Mouse (Mus musculus): ENCODE data around the gene Npc2. TPM values are rescaled to one million over a fixed set of nuclear protein-coding genes. Genes with fewer than 3 reads are reported as not detected.

The Npc2 gene
- polyA plus RNA-seq, 1 experiment = 140 TPM

GRCm38 (mm10) chr12:84714578-84714977 is 58.4 kb downstream of the Npc2 start:
- Histone ChIP-seq H3K4me1 (ENCODE audit: control insufficient read depth, insufficient read depth, insufficient read length) (no peaks in the 10 kb centered on the region), H3K4me3 (ENCODE audit: extremely low read depth, insufficient read depth, insufficient read length) (no peak overlapping the region), H3K36me3 (ENCODE audit: control insufficient read depth, insufficient read depth, low read length) (no peaks in the 10 kb centered on the region), H3K27ac (ENCODE audit: insufficient read depth, low read length) (no peak overlapping the region), H3K27me3 (ENCODE audit: control insufficient read depth, insufficient read depth, low read length) (no peaks in the 10 kb centered on the region)
- DNase-seq (ENCODE audit: low read depth in 1 of 2, low spot score in 2 of 2) = no peak
- TF ChIP-seq POLR2A (IDR thresholded peaks at IDR 0.05; ENCODE audit: low read depth, low read length) (no peak), CTCF (IDR thresholded peaks at IDR 0.05; ENCODE audit: extremely low read depth, insufficient read depth, insufficient read length, insufficient replicate concordance) (no peak)
- WGBS = 85% methylated on average over 6 of the region's 6 CpGs

- WGBS = 21% methylated on average over 14 of the region's 14 CpGs
- Histone ChIP-seq H3K4me3 (ENCODE audit: extremely low read depth, insufficient read depth, insufficient read length) (no peak overlapping the region), H3K27me3 (ENCODE audit: control insufficient read depth, insufficient read depth, low read length) (no peaks in the 10 kb centered on the region), H3K27ac (ENCODE audit: insufficient read depth, low read length) (no peak overlapping the region), H3K36me3 (ENCODE audit: control insufficient read depth, insufficient read depth, low read length) (no peaks in the 10 kb centered on the region), H3K4me1 (ENCODE audit: control insufficient read depth, insufficient read depth, insufficient read length) (no peaks in the 10 kb centered on the region)
- no peak for DNase-seq (ENCODE audit: low read depth in 1 of 2, low spot score in 2 of 2)
- TF ChIP-seq CTCF (IDR thresholded peaks at IDR 0.05; ENCODE audit: extremely low read depth, insufficient read depth, insufficient read length, insufficient replicate concordance) = no peak
- TF ChIP-seq POLR2A (IDR thresholded peaks at IDR 0.05; ENCODE audit: low read depth, low read length) = no peak
Observed at GRCm38 (mm10) chr12:84709842-84710439, 63.0 kb downstream of the Npc2 start.

- 92% methylated on average over 4 of the region's 4 CpGs for WGBS
- no peak for DNase-seq (ENCODE audit: low read depth in 1 of 2, low spot score in 2 of 2)
- TF ChIP-seq CTCF (IDR thresholded peaks at IDR 0.05; ENCODE audit: extremely low read depth, insufficient read depth, insufficient read length, insufficient replicate concordance) (no peak), POLR2A (IDR thresholded peaks at IDR 0.05; ENCODE audit: low read depth, low read length) (no peak)
Observed at GRCm38 (mm10) chr12:84707804-84708203, 65.1 kb downstream of the Npc2 start.

GRCm38 (mm10) chr12:84706886-84707285 is 66.1 kb downstream of the Npc2 start:
- Histone ChIP-seq H3K4me3 (ENCODE audit: extremely low read depth, insufficient read depth, insufficient read length) (no peak overlapping the region), H3K4me1 (ENCODE audit: control insufficient read depth, insufficient read depth, insufficient read length) (no peaks in the 10 kb centered on the region), H3K36me3 (ENCODE audit: control insufficient read depth, insufficient read depth, low read length) (no peaks in the 10 kb centered on the region), H3K27me3 (ENCODE audit: control insufficient read depth, insufficient read depth, low read length) (no peaks in the 10 kb centered on the region), H3K27ac (ENCODE audit: insufficient read depth, low read length) (no peak overlapping the region)
- no peak for TF ChIP-seq CTCF (IDR thresholded peaks at IDR 0.05; ENCODE audit: extremely low read depth, insufficient read depth, insufficient read length, insufficient replicate concordance)
- TF ChIP-seq POLR2A (IDR thresholded peaks at IDR 0.05; ENCODE audit: low read depth, low read length) = no peak
- WGBS = 81% methylated on average over 4 of the region's 4 CpGs
- DNase-seq (ENCODE audit: low read depth in 1 of 2, low spot score in 2 of 2) = no peak

More at GRCm38 (mm10) chr12:84707804-84708203, 65.1 kb downstream of the Npc2 start:
- Histone ChIP-seq H3K4me1 (ENCODE audit: control insufficient read depth, insufficient read depth, insufficient read length) (no peaks in the 10 kb centered on the region), H3K36me3 (ENCODE audit: control insufficient read depth, insufficient read depth, low read length) (no peaks in the 10 kb centered on the region), H3K27ac (ENCODE audit: insufficient read depth, low read length) (no peak overlapping the region), H3K4me3 (ENCODE audit: extremely low read depth, insufficient read depth, insufficient read length) (no peak overlapping the region), H3K27me3 (ENCODE audit: control insufficient read depth, insufficient read depth, low read length) (no peaks in the 10 kb centered on the region)

Other genes with a start within 250 kb of the Npc2 start
- gene Vsx2, start 203.4 kb downstream of the Npc2 start, polyA plus RNA-seq (2012; rRNA removed) = not detected in 2 replicates
- gene Abcd4, start 155.7 kb downstream of the Npc2 start, polyA plus RNA-seq (2012; rRNA removed) = 16.6 and 17.0 TPM in 2 replicates
- not detected in 2 replicates for gene Vrtn, start 132.1 kb downstream of the Npc2 start, polyA plus RNA-seq (2012; rRNA removed)
- 0.32 and 0.48 TPM in 2 replicates for gene Syndig1l, start 74.3 kb downstream of the Npc2 start, polyA plus RNA-seq (2012; rRNA removed)
- 26.7 and 28.8 TPM in 2 replicates for gene Isca2, start 99 bp upstream of the Npc2 start, polyA plus RNA-seq (2012; rRNA removed)
- 20.1 and 25.4 TPM in 2 replicates for gene Ltbp2, start 103.4 kb upstream of the Npc2 start, polyA plus RNA-seq (2012; rRNA removed)
- 20.9 and 22.7 TPM in 2 replicates for gene Fcf1, start 197.7 kb upstream of the Npc2 start, polyA plus RNA-seq (2012; rRNA removed)
- gene Arel1, start 197.7 kb upstream of the Npc2 start, polyA plus RNA-seq (2012; rRNA removed) = 24.6 and 28.4 TPM in 2 replicates
- 14.2 and 15.5 TPM in 2 replicates for gene Ylpm1, start 223.2 kb upstream of the Npc2 start, polyA plus RNA-seq (2012; rRNA removed)